Mouse (Mus musculus): ENCODE data around the gene Prkg1.

GRCm38 (mm10) chr19:31791724-31792123, 26.9 kb upstream of the Prkg1 start:
- TF ChIP-seq CTCF (IDR thresholded peaks at IDR 0.05; ENCODE audit: control insufficient read depth, insufficient read depth, insufficient replicate concordance, low read depth, low read length) (no peak), POLR2A (IDR thresholded peaks at IDR 0.05; ENCODE audit: control insufficient read depth, low read depth, low read length) (no peak)
